Mouse (Mus musculus) lung, adult 2 months (tissue): ENCODE data around the gene Satb1.

ENCODE experiments used
- CTCF ChIP-seq: fragments of 200-500 bp; IDR thresholded peaks from 2 replicates; pipeline ENCODE4 v1.5.1; 2011; ENCODE audit warnings: mild to moderate bottlenecking, low read length, control low read depth; ENCODE audit not compliant: insufficient read depth
- POLR2A ChIP-seq: fragments of 200-500 bp; IDR thresholded peaks from 2 replicates; pipeline ENCODE4 v1.6.1; 2011; ENCODE audit warnings: low read depth, mild to moderate bottlenecking, control low read depth, low read length, borderline replicate concordance; ENCODE audit errors: extremely low read depth

GRCm38 (mm10) chr17:51811086-51811868 lies 21.8 kb downstream of the Satb1 start:
- TF ChIP-seq CTCF (no peak), POLR2A (no peak)
